Mouse (Mus musculus) natural killer cell, adult 2 months (primary cell): ENCODE measurements around the gene Eef1a1.

Experiments used
- DNase-seq, 2 experiments: peaks; one replicate each; pipeline ENCODE4 v3.0.0; 2022; ENCODE audit warnings: low spot score in 2 of 2

Eef1a1 gene

DNA sequence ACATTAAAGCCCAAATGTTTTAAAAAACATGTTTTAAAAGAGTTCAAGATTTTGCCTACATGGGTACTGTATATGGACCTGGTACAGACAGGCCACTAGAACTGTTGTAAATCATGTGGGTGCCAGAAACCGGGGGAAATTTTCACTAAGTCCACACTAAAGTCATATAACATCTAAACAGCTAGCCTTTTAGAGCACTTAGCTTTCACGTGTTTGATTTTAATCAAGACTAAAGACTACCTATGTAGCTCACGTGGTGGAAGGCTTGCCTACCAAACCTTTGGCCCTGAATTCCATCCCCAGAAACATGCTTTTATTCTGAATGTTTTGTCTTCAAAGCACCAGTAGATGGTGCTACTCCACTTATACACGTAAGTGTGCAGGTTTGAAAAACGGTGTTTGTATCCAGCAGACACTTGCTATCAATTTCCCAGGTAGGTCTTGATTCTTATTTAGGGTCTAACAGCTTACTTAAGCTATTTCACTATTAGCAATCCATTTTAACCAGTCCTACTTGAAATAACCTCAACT is 11.9 kb downstream of the Eef1a1 start:
- DNase-seq: peak; percentile 24 to 26

DNA sequence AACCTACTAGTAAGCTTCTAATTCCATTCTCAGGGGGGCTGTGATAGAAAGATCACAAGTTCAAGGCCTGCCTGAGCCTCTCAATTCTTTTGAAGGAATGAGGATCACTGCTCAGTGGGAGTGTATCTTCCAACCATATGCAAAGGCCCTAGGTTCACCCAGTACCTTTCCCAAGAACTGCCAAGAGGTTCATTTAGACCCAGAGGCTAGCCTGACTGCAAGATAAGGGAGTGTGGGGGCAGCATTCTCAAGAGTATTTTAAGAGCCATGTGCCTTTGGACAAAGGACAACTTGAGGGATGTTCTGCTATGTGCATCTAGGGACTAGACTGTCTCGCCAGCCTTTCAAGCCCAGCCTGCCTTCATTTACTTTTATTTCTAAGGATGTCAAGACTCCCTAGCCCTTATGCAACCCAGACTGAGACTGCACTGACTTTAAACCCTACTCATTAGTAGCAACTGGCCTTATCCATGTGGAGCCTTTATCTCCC is 12.4 kb downstream of the Eef1a1 start:
- DNase-seq: peak; percentile 3 to 6

DNA sequence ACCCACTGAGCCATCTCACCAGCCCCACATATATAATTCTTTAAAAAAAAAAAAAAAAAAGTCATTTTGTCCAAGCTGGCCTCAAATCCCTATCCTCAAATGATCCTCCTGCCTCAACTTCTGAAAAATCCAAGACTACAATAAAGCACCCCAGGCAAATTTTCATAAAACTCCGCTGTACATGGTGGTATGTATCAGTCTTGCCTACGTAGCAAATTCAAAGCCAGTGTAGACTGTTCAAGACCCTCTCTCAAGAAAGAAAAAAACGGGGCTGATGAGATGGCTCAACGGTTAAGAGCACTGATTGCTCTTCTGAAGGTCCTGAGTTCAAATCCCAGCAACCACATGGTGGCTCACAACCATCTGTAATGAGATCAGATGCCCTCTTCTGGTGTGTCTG is 13.1 kb downstream of the Eef1a1 start:
- DNase-seq: no peak

DNA sequence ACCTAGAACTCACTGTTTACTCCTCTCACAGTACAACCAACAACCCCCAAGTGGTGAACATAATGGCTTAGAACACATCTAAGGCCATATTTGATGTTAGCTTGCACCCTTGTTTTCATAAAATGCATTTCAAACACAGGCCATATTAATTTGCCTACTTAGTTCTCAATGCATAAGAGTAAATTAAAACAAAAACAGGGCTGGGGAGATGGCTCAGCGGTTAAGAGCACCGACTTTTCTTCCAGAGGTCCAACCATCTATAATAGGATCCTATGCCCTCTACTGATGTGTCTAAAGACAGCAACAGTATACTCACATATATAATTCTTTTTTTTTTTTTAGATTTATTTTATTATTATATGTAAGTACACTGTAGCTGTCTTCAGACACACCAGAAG is 13.6 kb downstream of the Eef1a1 start:
- no peak for DNase-seq

DNA sequence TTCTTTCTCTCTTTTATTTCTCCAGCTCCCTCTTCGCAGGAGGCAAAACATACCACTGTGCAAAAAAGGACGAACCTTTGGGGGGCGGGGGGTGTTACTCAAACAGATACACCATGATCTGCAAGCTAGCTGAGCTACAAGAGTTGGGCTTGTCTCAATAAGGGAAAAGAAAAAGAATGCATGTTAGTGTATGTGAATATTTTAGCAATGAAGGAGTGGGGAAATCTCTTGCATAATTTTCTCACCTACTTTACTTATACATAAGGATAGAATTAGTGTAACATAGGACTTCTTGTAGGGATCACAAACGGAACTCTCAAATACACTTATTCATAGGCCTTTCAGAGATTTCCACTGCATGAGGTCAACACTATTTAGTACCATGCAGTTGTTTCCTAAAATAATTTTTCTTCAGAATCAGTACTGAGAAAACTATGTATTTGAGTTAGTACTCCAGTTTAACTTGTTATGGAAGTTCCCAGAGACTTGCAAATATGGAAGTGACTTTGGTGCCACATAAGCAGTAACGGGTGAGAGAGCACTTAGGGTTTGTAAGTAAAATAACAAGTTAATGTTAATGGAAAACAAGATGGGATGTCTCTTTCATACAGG is 14.1 kb downstream of the Eef1a1 start:
- no peak for DNase-seq

DNA sequence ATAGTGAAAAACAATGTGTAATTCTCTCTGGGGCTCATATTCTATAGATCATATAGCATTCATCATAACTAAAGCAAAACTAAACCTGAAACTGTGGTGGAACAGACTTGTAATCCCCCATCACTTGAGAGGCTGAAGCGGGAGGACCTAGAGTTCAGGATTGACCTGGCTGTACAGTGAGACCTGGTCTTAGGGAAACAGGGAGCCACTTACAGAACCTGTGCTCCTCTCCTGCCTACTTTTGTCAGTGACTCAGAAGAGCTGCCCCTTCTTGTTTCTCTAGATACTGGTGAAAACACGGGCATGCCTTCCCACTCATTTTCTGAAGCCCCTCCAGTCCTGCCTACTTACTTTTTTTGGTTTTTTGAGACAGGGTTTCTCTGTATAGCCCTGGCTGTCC is 14.7 kb downstream of the Eef1a1 start:
- DNase-seq: no peak

DNA sequence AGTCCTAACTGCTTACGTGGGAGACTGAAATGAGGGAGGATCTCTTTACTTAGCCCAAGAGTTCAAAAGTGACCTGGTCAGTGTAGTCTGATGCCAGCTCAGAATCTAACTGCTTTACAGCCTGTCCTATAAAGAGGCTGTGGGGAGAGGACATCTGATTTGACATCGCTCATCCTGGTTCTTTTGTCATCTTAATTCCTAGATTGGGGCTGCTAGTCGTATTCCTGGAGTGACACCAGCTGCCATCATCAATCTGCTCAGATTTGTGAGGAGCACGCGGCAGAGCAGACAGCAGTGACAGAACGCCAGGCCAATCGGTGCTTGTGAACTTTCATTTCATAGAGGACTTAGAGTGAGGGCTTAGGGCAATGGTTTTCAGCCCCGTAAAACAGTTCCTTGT is 15.4 kb downstream of the Eef1a1 start:
- no peak for DNase-seq

DNA sequence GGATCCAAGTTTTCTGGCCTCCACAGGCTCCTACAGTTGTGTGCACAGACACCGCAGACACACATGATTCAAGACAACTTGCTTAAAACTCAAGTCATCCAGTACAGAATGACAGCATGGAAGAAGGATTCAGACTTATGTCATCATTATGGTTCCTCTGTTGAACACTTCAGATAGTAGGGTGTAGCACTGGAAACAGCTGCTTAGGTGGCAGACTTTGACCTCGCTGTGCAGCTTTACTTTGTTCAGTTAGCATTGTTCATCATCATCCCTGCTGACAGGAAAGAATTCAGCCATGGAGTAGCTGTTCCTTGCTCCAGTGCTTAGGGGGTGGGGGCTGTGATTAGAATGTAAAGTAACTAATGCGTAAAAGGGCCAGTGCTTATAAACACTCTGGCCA is 23.2 kb downstream of the Eef1a1 start:
- no peak for DNase-seq

DNA sequence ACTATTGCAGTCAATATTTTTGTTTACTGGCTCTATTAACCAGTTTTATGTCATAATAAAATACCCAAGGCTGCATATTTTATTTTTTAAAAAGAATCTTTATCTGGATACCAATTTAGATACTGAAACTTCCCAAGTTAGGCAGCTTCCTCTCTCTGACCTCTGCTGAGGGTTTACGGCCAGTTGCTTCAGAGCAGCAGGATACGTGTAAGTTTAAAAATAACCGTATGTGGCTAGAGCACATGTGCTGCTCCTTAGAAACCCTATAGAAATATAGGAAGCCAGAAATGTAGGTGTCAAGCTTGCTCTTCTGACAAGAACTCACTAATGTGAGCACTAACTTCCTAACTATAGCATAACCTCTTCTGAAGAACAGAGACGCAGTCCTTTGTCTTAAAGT is 25.6 kb downstream of the Eef1a1 start:
- no peak for DNase-seq

DNA sequence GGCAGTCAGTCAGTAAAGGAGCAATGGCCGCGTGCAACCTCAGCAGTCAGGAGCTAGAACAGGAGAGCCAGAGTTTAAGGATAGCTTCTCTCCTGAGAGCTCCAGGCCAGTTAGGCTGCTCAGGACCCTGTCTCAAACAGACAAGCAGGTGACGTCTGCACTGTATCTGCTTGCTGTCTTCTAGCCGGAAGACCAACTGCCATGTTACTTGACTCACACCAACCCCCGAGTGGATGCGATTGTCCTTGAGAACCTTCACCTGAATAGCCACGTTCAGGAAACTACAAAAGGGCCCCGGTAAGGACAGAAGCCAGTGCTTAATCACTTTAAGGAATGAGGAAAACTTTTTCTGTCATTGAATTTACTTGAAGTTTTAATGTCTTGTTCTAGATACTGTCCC is 31.9 kb downstream of the Eef1a1 start:
- no peak for DNase-seq

DNA sequence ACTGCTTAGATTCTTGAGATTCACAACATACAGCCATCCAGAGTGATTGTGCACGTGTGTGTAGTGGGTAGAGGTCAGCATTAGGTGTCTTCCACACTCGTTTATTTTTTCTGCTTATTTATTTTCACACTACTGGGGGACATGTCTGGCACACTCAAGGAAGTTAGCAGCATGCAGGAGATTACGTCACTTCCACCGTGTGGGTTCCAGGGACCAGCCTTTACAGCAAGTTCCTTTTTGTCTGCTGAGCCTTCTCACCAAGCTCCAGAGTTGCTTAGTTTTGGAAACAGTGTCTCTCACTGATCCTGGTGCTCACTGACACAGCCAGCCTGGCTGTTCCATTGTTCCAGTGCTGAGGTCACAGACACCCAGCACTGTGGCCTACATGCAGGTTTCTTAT is 37.6 kb downstream of the Eef1a1 start:
- peak; percentile 37 to 43 for DNase-seq

DNA sequence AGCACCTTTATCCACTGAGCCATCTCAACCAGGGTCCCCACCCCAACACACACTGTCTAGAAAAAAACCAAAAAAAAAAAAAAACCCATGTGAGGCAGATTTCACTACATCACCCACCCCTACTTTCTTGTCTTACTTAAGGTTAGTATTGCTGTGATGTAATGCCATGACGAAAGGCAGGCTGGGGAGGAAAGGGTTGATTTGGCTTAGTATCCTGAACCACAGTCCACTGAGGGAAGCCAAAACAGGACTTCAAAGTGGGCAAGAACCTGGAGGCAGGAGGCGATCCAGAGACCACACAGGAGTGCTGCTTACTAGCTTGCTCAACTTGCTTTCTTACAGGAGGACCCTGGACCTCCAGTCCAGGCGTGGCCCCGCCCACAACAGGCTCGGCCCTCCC is 38.5 kb downstream of the Eef1a1 start:
- DNase-seq: no peak

DNA sequence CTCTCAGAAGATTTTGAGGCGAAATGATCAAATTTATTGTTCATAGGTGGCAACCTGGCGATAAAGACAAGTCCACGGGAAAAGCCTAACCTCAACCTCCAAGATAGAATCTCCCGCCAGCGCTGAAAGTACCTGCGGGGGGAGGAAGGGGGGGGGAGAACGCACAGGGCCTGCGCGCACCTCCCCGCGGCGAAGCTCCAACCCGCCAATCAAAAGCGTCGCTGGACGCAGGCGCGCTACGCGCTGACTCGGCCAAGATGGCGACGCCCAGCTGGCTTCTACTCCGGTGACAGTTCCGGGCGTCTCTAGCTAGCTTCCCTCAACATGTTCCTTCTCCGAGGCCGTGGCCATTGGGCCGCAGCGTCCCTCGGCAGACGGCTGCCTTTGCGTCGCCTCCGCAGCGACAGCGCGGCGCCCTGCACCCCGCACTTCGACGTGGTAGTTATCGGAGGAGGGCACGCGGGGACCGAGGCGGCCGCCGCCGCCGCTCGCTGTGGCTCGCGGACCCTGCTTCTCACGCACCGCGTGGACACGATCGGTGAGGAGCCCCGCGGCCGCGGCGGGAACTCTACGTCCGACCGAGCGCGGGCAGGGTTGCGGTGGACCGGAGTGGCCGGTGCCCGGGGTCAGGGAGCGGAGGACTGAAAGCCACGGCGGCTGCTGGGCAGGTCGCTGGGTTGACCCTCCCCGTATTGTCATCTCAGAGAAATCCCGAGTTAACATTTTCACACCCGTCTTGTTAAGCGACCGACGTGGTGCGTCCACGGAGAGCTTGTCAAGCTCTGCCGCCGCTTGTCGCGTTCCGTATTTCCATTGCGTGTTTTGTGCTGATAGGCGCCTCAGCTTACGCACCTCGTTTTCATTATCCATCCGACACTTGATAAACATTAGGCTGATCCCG is 40.7 kb downstream of the Eef1a1 start, which contains the start of the genes Mto1 and Gm17324:
Gene Mto1, plus strand, starts transcription at position 236 of the 901 bp plus-strand sequence.
Gene Gm17324, minus strand, starts transcription at position 814 of the 901 bp plus-strand sequence.
- DNase-seq: peak; percentile 80 to 87

DNA sequence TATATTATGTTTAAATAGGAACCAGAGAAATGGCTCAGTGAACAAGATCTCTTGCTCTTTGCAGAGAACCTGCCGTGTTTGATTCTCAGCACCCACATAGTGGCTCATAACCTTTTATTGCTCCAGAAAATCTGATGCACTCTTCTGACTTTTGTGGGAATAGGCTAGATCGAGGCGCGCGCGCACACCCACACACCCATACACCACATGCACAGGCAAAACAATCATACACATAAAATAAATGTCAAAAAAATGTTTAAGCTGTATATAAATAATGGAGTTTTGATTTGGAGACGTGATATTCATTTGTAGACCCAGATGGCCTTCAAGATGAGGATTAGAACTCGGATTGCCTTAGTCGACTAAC is 41.4 kb downstream of the Eef1a1 start:
- DNase-seq: no peak

DNA sequence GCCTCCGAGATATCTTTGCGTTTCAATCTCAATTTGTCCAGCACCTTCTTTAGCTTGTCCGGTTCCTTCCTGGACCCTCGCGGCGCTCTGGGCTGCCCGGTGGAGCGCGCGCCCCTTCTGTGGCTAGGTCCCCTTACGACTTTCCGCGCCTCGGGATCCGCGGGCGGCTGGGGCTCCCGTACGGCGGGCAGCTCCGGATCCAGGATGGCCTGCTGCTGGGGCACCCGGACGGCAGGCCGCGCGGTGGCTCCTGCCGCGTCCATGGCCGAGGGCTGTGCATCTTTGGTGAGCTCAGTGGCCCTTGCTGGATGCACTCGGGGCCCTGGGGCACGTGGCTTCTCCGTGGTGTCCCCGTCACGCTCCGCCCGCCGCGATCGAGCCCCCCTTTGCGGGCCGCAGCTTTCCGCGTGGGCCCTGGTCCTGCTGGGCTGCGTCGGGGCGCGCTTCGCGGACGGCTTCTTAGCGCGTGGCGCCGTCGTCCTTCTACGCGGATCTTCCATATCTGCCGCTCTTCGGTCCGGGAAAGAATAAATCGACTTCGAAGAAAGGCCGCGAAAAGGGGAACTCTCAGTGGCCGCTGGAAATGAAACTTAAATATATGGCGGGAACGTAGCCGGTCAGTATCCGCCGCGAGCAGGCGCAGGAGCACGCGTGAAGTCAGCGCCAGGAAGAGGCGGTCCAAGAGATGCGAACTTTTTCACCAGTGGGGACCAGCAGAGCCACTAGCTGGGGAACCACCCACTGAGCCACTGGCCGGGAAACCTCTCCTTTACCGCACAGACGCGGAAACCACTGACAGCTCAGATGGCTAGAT is 46.2 kb downstream of the Eef1a1 start, which contains the start of gene Cgas:
Gene Cgas, minus strand, starts transcription at position 659 of the 814 bp plus-strand sequence.
- peak; percentile 84 to 86 for DNase-seq

DNA sequence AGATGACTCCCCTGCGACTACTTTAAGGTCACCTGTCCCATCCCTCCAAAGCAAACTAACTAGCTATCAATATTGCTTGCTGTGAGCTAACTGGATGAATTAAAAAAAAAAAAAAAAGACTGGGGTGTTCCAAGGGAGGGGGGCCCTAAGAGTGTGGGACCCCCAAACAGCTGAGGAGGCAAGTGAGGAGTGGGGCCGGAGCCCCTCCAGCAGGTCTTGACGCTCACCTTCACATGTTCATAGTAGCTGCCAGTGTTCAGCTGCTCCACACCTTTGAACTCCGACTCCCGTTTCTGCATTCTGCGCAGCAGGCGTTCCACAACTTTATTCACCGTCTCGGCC is 46.7 kb downstream of the Eef1a1 start:
- no peak for DNase-seq

DNA sequence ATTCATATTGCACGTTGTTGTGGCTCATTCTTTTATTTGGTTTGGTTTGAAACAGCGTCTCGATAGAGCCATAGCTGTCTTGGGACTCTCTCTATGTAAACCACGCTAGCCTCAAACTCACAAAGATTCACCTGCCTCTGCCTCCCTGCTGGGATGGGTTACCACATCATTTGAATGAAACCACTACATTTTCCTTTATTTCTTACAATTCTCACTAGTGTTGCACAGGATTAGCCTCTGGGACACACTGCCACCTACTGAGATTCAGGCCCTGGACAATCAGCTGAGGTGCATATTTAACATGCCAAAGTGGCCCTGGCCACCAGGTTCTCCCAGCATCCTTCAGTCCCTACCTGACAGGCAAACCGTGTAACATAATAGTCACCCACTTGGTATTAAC is 49.5 kb downstream of the Eef1a1 start:
- no peak for DNase-seq

DNA sequence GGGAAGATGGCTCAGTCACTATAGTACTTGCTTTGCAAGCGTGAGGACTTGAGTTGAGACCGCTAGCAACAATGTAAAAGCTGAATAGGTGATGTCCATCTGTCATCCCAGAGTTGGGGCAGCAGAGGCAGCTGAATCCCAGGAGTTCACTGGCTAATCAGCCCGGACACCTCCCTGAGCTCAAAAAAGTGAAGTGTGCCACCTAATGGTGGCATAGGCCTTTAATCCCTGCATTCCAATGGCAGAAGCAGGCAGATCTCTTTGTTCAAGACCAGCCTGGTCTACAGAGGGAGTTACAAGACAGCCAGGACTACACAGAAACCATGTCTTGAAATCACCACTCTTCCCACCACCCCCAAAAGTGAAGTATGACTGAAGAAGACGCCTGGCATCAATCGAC is 56.5 kb downstream of the Eef1a1 start:
- DNase-seq: no peak

DNA sequence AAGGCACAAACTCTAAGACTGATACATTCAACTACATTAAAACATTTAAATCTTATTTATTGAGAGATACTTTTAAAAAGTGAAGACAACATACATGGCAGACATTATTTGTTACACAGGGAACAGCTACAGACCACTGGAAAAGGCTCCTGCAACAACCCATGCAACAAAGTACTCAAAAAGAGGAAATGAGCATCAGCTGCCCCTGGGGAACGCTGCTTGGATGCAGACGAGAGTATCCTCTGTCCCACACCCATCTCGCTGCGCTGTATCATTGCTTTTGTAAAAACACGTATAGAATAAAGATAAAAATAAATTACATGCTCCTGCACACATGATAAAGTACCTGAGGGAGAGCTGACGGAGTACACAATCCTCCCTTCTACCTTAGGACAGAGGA is 58.5 kb downstream of the Eef1a1 start:
- DNase-seq: peak in 1 of 2 experiments; percentile 70

DNA sequence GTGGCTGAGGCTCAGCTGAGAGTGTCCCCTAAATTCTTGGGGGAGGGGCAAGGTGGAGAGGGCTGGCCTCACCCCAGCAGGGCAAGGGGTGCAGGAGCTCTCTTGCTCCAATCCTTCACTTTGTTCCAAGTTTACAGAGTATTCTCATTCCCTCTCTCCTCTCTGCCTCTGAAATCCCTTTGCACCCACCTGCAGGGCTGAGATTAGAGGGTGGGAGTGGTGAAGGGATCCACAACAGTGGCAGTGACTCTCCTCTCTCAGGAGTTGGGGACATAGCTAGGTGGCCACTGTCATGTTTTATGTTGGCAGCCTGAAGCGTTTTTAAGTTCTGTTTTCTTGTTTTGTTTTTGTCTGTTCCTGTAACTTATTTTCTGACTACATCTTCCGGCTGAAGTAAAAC is 59.4 kb downstream of the Eef1a1 start:
- DNase-seq: no peak

DNA sequence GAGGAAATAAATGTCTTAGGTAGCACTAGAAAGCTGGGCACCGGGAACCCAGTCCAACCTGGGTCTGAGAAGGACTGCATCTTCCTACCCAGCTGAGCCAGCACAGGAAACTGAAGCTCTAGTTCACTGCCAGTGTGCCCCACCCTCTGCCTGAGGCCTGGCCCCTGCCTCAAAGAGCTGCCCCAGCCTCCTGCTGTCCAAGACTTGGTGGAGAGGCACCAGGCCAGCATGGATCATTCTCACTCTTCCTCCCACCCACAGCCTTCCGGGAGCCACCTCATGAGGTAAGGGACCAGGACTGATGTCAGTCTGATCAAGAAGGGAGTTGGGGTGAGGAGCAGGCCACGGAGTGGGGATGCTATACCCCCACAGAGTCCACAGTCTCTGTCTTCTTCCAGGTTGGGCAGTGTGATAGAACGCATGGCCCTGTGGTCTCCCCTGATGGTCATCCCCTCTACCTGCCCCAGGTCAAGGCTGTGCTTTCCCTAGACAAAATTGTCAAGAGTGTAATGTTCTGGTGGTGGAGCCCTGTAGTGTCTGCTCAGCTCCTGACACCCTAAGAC is 60.0 kb downstream of the Eef1a1 start:
- no peak for DNase-seq
